Mouse (Mus musculus): ENCODE results near the gene Snd1.

DNA sequence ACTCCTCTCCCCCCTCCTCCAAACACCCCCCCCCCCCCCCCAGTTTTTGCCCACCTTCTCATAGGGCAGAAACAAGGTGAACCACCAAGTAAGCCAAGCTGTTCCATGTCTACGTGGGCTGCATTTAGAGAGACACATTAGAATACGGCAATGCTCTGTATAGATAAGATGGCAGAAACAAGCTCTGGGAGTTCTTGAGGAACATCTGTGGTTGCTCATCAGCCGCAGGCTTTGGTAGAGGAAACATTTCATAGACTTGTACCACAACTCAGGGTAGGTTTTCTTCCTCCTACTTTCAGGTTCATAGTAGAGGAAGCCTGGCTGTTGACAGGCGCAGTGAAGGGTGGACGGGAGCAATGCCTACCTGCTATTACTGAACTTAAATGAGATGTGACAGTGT, 124.2 kb downstream of the Snd1 start:
- TF ChIP-seq CTCF (IDR thresholded peaks at IDR 0.05; ENCODE audit: control insufficient read depth, insufficient read depth, low read length): no peak
- no peak for TF ChIP-seq POLR2A (IDR thresholded peaks at IDR 0.05; ENCODE audit: borderline replicate concordance, control insufficient read depth, low read depth, low read length)
